Mouse (Mus musculus) mesoderm, embryonic 11.5 days (tissue): ENCODE measurements around the gene Srm.

Experiments used
- DNase-seq: peaks from one replicate; pipeline ENCODE4 v3.0.0-alpha.2; 2012; ENCODE audit warnings: low read depth, low spot score

Srm gene

DNA sequence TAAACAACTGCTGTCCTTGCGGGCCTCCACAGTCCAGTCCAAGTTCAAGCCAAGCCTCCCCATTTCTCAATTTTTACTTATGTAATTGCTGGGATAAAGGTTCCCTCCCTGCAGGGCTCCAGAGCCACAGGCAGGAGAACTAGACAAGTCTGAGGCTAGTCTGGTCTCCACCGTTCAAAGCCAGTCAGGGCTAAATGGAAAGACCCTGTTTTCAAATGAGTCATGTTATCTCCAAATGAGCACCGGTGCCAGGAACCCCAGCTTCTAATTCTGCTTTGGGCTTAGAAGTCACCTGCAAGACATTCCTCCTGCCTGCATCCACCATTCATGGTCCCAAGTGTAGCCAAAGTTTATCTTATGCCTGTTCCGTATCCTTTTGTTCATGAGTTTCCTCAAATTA is 10.6 kb downstream of the Srm start:
- no peak for DNase-seq

DNA sequence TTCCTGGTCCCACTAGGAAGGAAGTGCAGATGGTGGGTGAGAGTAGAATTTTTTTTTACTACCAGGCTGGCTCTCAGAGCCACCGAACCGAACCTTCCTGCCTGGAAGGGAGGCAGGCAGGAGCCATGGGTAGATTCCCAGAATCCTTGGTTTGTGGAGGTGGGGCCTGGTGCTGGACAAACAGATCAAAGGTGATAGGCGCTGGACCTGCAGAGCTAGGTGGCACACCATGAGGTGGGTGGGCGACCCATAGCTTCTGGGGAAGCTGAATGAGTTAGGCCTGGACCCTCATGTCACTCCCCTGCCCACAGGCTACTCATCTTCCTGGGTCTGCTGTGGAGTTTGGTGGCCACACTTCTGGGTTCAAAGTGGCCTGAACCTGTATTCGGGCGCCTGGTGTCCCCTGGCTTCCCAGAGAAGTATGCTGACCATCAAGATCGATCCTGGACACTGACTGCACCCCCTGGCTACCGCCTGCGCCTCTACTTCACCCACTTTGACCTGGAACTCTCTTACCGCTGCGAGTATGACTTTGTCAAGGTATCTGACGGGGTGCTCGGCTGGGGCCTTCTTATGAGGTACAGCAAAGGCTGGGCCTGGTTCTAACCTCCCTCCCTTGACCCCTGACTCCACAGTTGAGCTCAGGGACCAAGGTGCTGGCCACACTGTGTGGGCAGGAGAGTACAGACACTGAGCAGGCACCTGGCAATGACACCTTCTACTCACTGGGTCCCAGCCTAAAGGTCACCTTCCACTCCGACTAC is 11.2 kb downstream of the Srm start, which contains the start of gene Masp2:
Gene Masp2, plus strand, starts transcription at position 198 of the 764 bp plus-strand sequence.
- no peak for DNase-seq

DNA sequence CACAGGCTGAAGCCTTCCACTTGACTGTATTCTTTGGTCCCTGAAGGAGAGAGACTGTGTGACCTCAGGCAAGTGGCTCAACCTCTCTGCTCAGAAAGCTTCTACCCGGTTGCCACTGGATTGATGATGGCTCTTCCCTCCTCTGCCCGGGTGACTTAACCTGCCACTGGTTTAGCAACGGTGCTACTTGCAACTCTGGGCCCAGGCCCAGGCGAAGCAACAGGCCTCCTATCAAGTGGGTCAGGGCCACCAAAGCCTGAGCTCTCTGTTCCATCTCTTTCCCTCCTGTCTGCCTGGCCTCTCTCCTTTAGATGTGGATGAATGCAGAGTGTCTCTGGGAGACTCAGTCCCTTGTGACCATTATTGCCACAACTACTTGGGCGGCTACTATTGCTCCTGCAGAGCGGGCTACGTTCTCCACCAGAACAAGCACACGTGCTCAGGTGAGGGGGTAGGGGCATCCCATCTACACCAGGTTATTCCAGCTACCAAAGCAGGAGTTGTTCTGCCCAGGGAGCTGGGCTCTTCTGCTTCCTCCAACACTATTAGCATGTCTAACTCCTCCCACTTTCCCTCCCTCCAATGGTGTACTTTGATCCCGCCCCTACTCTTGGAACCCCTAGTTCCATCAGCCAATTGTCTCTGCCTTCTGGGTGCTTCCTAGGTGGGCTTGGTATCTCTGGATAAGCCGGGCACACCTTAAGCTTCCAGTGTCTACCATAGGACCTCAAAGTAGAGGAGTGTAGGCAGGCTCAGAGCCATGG is 12.3 kb downstream of the Srm start:
- DNase-seq: no peak

DNA sequence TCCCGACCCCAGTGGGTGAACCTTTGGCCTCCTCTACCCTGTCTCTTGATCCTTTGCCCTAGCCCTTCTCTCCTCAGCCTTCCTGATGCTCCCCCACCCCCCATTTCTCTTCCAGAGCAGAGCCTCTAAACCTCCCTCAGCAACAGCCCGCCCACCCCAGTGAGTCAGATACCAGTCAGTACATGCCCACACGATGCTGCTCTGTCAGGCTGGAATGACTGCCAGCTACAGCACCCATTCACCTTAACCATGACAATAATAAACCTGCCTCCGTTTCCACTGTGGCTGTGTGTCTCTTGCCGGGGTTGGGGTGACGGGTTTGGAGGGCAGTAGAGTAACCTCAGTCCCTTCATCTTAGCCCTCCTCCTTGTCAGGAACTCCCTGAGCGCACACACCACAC is 12.8 kb downstream of the Srm start:
- no peak for DNase-seq

DNA sequence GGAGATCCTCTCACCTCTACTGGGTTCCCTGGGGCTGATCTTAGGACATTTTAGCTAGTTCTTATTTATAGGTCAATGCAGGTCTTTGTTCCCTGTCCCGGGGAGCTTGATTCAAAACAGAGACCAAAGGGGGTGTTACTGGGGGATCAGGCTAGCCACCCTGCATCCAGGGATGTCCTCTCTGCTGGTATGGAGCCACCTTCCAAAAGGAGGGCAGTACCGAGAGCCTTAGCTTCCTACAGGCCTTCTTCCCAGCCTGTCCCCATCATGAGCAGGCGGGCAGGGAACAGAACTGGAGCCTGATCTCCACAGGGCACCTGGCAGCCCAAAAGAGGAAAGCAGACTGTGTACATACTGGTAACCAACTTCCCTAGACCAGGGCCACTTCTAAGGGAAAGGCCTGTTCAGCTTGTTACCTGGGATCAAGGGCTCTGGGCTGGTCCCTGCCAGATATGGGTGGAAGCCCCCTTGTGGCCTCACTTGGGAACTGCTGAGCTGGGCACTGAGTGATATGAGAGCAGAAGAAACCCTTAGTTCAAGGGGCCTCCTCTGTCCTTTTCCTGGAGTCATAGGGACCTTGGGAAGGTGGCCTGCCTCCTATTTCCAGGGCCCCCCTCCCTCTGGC is 13.3 kb downstream of the Srm start:
- DNase-seq: peak; percentile 71

DNA sequence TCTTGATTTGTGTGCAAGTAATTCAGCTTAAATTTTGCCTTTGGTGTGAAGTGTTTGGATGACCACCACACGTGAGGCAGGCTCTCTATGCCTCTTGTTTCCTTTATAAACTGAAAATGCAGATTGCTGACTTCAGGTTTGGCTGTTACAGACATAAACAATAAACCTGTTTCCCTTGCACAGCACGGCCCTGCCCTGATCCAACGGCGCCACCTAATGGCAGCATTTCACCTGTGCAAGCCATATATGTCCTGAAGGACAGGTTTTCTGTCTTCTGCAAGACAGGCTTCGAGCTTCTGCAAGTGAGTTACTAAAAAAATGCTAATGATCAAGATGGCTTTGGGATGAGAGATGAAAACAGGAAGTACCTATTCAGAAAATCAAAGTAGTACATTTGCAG is 16.5 kb downstream of the Srm start:
- DNase-seq: peak; percentile 63

DNA sequence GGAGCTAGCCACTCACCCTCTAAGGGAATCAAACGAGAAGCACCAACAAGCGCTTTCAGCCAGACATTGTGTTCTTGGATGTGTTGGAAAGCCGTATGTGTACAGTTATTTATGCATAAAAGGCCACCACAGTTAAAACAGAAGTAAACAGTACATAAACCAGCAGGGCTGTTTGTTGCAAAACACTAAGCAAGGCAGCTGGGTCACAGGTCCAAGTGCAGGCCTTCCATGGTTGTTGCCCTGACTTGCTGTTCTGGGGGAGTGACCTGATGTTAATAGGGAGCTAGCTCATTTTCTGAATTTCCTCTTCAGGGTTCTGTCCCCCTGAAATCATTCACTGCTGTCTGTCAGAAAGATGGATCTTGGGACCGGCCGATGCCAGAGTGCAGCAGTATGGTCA is 18.5 kb downstream of the Srm start:
- DNase-seq: no peak

DNA sequence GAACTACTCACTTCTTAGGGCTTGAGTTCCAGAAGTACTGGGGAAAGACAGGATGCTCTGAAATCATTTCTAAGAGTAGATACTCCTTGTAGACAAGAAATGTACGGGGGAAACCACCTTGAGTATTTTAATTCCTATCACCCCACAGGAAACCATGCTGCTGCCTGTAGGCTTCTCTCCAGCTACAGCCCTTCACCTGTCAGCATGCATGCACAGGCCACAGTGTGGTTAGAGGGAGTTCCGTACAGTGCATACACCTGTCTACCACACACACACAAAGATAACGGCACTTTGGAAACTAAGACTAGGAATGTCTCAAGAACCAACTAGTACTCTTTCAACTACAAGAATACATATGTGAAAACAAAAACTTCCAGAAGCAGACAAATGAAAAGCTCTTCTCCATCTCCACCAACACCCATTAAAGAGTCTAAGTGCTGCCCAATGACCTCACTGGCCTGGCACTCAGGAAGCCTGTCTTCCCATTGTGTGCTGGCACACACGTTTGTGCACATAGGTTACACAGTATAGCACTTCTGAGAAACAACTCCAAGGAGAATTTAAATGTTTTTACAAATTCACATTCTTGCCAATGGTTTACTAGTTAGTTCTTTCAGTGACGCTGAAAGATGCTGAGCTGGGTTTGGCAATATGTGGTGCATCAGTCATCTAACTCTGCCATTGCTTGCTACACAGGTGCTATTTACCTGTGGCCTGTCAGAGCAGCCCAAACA is 19.5 kb downstream of the Srm start:
- no peak for DNase-seq

DNA sequence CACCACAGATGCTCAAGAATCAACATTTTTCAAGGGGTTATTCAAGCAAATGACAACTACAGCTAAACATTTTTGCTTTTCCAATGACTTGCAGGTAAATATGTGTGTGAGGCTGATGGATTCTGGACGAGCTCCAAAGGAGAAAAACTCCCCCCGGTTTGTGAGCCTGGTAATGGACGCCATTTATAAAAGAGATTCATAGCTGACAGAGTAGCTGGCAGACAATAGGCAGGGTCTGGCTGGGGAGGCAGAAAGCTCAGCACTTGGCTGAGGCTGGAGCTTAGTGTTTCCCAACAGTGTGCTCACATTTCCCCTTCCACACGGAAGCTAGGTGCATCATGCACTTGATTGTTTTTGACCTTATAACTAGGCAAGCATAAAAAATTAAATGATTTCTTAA is 21.3 kb downstream of the Srm start:
- DNase-seq: no peak

DNA sequence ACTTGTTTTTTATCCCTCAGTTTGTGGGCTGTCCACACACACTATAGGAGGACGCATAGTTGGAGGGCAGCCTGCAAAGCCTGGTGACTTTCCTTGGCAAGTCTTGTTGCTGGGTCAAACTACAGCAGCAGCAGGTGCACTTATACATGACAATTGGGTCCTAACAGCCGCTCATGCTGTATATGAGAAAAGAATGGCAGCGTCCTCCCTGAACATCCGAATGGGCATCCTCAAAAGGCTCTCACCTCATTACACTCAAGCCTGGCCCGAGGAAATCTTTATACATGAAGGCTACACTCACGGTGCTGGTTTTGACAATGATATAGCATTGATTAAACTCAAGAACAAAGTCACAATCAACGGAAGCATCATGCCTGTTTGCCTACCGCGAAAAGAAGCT is 22.4 kb downstream of the Srm start:
- no peak for DNase-seq

DNA sequence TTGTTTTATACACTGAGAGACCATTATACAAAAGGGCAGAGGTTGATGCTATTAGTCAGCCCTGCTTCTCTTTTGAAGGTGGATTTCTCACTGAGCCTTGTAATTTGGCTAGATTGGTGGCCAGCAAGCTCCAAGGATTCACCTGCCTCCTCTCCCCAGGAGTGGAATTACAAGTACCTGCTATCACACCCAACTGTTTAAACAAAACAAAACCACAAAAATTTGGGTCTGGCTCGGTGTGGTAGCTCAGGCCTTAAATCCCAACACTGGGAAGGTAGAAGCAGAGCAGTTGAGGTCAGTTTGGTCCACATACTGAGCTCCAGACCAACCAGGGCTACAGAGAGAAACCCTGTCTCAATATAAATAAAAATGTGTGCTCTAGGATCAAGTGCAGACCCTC is 28.5 kb downstream of the Srm start:
- DNase-seq: no peak

DNA sequence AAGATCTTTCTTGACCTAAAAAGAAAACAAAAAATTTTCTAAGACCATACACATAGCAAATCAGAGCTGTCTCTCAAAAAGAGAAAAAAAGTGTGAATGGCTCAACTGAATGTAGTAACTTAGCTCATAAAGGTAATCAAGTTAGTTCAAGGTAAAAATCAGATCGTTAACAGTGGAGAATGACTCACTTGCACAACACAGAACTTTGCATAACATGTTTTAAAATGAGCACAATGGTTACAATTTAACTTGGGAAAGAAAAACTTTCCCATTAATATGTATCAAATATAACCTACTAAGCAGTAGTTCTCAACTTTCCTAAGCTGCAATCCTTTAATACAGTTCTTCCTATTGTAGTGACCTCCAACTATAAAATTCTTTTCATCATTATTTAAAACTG is 29.4 kb downstream of the Srm start:
- DNase-seq: no peak

DNA sequence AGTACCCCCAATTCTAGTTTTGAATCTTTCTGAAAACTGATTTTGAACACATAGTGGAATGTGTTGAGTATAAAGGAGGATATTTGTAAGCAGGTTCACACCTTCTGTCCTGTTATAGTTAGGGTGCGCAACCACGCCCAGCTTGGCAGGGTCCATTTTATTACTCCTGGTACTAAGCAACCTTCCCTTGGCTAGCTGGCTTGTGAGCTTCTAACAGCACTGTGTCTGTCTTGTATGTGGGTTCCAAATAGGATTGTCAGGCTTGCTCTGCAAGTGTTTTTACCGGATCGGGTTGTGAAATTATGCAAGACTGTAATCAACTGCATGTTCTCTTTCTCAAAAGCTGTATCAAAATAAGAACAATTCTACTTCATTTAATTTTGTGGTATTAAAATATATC is 31.2 kb downstream of the Srm start:
- no peak for DNase-seq

DNA sequence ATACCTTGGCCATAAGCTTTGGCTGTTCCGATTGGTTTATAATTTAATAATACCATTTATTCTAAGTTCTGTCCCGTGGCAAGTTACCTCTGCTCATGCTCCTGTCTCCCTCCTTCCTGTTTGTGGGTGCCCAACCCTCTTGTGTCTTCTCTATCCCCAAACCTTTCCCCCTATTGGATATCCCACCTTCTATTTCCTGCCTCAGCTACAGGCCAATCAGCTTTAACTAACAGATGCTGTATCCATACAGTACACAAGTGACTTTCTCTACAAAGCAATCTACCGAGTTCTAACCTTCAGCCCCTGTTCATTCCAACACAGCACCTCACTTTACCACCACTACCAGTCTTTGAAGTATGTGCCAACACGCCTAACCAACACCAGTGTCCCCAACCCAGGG is 32.3 kb downstream of the Srm start:
- no peak for DNase-seq

DNA sequence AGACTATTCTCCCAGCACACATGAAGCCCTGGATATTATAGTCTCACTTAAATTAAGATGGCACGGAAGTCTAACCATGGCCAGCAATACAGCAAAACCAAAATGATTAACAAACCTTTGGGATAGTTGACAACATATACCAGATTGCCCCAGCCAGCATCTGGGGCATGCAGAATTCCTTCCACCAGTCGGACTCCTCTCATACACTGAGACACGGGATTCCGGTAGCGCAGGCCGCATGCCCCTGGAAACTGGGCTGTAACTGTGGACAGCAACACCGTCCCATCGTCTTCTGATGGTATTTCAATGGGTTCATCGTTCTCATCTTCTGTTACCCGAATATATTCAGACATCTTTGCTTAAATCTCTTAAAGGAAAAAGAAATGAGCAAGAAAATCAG is 33.7 kb downstream of the Srm start:
- DNase-seq: no peak

DNA sequence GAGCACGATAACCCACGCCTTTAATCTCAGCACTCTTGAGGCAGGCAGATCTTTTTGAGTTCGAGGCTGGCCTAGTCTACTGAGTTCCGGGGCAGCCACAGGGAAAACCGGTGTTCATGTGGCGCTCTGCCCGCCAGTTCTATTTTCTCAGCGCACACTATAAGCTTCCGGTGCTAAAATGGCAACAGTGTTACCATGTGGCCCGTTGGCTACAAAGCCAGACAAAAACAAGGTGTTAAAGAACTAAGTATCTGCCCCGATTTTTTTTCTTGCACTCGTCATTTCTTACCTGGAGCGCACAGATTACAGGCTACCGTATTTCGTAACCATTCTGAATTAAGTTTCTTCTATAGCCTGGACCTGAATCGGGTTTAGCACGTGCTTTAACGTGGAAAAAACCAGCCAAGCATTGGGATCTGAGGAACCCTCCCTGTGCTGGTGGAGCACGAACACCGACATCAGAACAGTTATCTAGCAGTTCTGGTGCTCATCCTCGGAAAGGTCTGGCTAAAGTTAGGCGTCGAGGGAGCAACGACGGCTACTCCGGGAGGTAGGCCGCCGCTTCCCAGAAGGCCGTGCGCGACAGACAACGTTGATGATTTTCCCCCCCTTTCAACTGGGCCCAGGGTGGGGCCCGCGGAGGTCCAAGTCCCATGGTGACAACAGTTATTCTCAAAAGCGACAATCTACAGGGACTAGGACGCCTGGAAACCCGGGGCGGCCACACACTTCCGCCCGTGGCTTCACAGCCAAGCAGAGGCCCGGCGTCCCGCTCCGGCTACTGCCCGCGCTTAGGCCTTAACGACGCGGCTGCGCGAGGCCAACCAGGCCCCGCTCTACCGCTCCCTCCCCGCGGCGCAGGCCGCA is 34.7 kb downstream of the Srm start:
- DNase-seq: peak; percentile 39

DNA sequence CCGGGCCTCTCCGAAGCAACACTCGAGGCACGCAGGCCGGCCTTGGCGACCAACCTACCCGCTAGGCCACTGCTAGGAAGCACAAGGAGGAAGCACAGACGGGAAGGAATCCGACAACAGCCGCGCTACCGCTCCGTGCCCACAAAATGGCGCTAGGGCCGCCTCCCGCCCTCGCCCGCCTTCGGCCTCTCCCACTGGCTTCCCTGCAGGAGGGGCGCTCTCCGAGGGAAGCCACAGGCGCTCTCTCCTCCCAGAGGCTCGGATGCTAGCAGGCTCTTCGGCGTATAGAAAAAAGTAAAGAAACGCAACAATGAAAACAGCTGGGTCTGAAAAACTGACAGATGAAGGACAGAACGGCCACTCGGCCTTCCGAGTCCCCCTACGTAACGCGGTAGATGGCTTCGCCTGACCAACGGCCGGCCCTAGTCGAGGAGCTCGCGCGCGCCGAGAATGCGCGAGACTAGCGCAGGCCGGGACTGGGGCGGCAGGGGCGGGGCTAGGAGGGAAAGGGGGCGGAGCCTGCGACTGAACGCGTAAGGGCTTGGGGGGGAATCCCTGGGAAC is 35.4 kb downstream of the Srm start, which contains the start of gene Tardbp:
Gene Tardbp, minus strand, starts transcription at position 397 of the 563 bp plus-strand sequence.
- DNase-seq: peak; percentile 96

DNA sequence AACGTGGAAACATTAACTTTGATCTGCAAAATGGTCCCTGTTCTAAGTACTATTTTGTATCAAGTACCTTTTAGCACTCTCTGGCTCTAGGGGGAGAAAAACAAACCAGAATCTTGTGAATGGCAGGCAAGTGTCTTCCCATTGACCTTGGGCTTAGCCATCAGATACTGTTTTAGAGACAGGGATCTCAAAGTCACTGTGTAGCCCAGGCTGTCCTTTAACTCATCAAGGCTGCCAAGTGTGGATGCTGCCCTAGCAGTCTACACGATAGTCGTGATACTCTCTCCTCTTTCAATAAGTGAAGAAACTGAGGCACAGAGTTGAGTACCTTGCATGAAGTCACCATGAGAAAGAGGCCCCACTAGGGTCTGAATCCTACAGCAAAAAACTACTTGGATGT is 35.9 kb downstream of the Srm start:
- DNase-seq: no peak

DNA sequence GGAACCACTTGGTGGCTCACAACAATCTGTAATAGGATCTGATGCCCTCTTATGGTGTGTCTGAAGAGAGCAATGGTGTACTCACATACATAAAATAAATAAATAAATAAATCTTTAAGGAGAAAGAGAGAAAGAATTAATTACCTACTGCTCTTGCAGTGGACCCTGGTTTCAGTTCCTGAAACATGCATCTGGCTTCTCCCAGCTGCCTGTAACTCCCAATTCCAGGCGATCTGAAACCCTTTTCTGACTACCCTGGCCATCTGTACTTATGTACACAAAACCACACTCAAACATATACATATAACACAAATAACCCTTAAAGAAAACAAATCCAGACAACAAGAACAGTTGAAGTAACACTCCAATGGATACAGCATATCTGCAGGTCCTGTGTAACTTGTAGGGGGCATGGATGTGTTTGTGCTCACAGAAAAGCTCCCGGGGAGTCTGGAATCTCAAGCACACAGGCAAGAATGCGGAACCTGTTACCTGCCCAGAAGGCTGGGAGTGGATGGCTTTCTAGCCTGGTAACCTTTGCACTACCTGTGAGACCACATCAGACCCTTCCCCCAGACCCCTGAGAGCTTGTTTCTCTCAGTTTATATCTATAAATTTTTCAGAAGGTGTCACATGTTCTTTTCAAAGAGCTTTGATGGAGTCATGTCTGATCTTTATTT is 40.9 kb downstream of the Srm start:
- no peak for DNase-seq
